Mouse (Mus musculus) testis, adult 2 months (tissue): ENCODE measurements around the gene Ets2. TPM values are rescaled to one million over a fixed set of nuclear protein-coding genes. Genes with fewer than 3 reads are reported as not detected.
A peak's percentile ranks its signal among the peaks of the same experiment; 100 is the strongest.
"Not testable (repeated sequence)": the region's sequence is repeated elsewhere in the genome, so short reads cannot be mapped to it uniquely, and the experiment has no call there.

Source experiments
- H3K27ac ChIP-seq: fragments of 200-500 bp; 2 replicates; pipeline ENCODE4 v1.5.1; 2012; ENCODE audit warnings: low read depth, low read length; ENCODE audit not compliant: control insufficient read depth, insufficient read depth
- H3K27me3 ChIP-seq: fragments of 200-500 bp; 2 replicates; pipeline ENCODE4 v1.6.1; 2012; ENCODE audit warnings: mild to moderate bottlenecking, low read length, moderate library complexity; ENCODE audit not compliant: control insufficient read depth, insufficient read depth
- H3K36me3 ChIP-seq: fragments of 200-500 bp; 2 replicates; pipeline ENCODE4 v1.6.1; 2012; ENCODE audit warnings: mild to moderate bottlenecking, low read length; ENCODE audit not compliant: control insufficient read depth, insufficient read depth
- H3K4me1 ChIP-seq: fragments of 200-500 bp; 2 replicates; pipeline ENCODE4 v1.6.1; 2012; ENCODE audit warnings: low read length; ENCODE audit not compliant: control insufficient read depth, insufficient read depth
- H3K4me3 ChIP-seq: fragments of 200-500 bp; 2 replicates; pipeline ENCODE4 v1.5.1; 2012; ENCODE audit warnings: low read depth, mild to moderate bottlenecking, low read length, moderate library complexity, mixed read lengths; ENCODE audit not compliant: control insufficient read depth
- CTCF ChIP-seq: fragments of 200-500 bp; IDR thresholded peaks from 2 replicates; pipeline ENCODE4 v1.5.1; 2012; ENCODE audit warnings: low read depth, mild to moderate bottlenecking, inconsistent platforms, low read length, moderate library complexity; ENCODE audit not compliant: control insufficient read depth, insufficient read depth, insufficient replicate concordance
- POLR2A ChIP-seq: fragments of 200-500 bp; IDR thresholded peaks from 2 replicates; pipeline ENCODE4 v1.6.1; 2012; ENCODE audit warnings: low read depth, mild to moderate bottlenecking, inconsistent platforms, low read length, moderate library complexity; ENCODE audit not compliant: control insufficient read depth
- polyA plus RNA-seq: library from polyadenylated mRNA; depleted of rRNA; stranded (reverse); fragments of >200 nt; gene quantifications from 2 replicates; pipeline ENCODE4 v1.2.3, GENCODE M21; 2012

The Ets2 gene
- polyA plus RNA-seq, 1 experiment: 1.0 TPM

GRCm38 (mm10) chr16:95702562-95703545 is 979 bp downstream of the Ets2 start:
- H3K36me3 ChIP-seq: no peaks in the 10 kb centered on the region
- peak overlapping the region; percentile 85 for H3K4me3 ChIP-seq
- no peak overlapping the region for H3K27ac ChIP-seq
- H3K4me1 ChIP-seq: peaks cover 5% of the 10 kb centered on the region
- no peaks in the 10 kb centered on the region for H3K27me3 ChIP-seq
- TF ChIP-seq CTCF (no peak), POLR2A (no peak)

DNA sequence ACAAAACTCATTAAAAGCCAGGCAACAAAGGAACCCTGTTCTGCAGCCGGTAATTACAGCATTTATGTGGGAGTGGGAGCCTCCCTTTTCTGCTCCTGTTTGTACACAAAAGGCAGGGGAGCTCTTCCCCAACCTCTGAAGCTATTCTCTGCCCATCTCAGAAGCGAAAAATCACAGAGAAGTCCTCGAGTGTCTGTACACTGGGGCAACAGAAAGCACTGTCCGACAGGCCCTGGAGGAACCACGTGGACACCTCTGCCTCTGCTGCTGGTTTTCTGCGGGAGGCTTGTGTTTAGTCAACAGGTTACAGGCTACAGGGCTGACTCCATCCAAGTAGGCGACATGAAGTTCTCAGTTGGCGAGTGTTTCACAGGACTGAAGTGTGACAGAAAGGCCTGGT is 2.1 kb downstream of the Ets2 start:
- H3K27ac ChIP-seq: no peak overlapping the region
- TF ChIP-seq CTCF (no peak), POLR2A (no peak)
- H3K27me3 ChIP-seq: no peaks in the 10 kb centered on the region
- peaks cover 5% of the 10 kb centered on the region for H3K4me1 ChIP-seq
- no peaks in the 10 kb centered on the region for H3K36me3 ChIP-seq
- no peak overlapping the region for H3K4me3 ChIP-seq

DNA sequence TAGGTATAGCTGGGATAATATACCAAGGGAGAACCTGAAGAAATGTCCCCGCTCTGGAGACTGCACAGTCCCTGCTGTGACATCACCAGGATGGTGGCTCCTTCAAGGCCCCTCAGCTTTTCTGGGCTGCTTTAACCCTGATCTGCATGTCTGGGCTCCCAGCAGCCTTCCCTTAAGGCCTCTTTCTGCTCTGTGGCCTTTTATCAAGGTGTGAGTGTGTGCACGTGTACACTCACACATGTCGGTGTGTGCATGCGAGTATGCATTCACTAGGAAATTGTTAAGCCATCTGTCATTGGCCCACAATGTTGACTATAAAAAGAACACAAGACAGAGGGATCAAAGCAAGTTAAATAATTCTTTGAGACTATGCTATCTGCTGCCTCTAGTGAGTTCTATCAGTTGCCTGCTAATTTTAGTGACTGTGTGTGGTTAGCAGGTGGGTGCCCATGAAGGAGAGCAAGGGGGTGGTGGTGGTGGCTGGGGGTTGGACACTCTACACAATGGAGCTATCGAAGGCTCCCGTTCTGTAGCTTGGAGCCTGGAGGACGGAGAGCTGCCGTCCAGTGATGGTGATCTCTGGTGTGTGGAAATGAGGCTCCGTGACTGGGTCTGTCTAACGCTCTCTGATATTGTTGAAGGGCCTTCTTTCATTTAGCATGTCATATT is 2.9 kb downstream of the Ets2 start:
- Histone ChIP-seq H3K4me1 (peaks cover 5% of the 10 kb centered on the region), H3K27ac (no peak overlapping the region), H3K27me3 (no peaks in the 10 kb centered on the region), H3K4me3 (no peak overlapping the region), H3K36me3 (no peaks in the 10 kb centered on the region)
- TF ChIP-seq POLR2A (no peak), CTCF (no peak)

DNA sequence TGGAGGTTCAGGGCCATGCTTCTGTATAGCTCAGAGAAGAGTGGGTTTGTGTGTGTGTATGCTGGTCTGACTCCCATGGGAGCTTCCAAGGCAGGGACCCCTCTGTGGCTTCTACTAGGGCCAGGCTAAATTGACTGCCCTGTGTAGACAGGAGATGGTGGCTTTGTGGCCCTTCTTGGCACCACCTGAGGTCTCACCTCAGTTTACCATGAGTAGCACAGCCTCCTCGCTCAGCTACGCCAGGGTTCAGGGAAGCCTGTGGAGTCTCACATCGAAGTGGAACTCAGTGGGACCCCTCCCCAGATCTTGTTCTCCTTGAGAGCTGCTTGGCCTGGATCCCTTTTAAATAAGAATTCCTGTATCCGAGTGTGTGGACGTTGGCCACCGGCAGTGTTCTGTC is 3.9 kb downstream of the Ets2 start:
- TF ChIP-seq CTCF: no peak
- TF ChIP-seq POLR2A: no peak
- no peaks in the 10 kb centered on the region for H3K36me3 ChIP-seq
- H3K27me3 ChIP-seq: no peaks in the 10 kb centered on the region
- H3K4me1 ChIP-seq: peaks cover 5% of the 10 kb centered on the region
- H3K27ac ChIP-seq: no peak overlapping the region
- H3K4me3 ChIP-seq: no peak overlapping the region

- TF ChIP-seq POLR2A: no peak
- no peak for TF ChIP-seq CTCF
Measured at GRCm38 (mm10) chr16:95708211-95709004, 6.5 kb downstream of the Ets2 start.

DNA sequence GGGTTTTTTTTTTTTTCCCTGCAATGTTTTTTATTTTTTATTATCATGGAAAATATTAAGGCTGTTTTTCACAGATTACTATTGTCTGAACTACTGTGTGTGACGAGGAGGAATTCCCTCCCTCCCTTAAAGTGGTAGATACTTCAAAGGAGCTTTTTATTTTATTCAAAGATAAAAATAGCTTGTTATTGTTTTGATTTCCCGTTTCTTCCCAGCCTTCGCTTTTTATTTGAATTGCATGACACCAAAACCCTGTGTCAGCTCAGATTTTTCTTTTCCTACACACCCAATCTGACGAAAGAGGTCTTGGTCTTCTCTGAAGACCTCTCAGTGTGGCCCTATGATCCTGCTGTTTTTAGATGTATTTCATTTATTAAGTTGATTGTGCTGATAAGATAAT is 7.3 kb downstream of the Ets2 start:
- Histone ChIP-seq H3K27ac (no peak overlapping the region), H3K4me3 (no peak overlapping the region), H3K36me3 (no peaks in the 10 kb centered on the region), H3K4me1 (no peaks in the 10 kb centered on the region), H3K27me3 (no peaks in the 10 kb centered on the region)
- TF ChIP-seq CTCF: no peak
- no peak for TF ChIP-seq POLR2A

More at GRCm38 (mm10) chr16:95708211-95709004, 6.5 kb downstream of the Ets2 start:
- H3K4me1 ChIP-seq: no peaks in the 10 kb centered on the region
- H3K4me3 ChIP-seq: no peak overlapping the region
- no peak overlapping the region for H3K27ac ChIP-seq
- H3K27me3 ChIP-seq: no peaks in the 10 kb centered on the region
- no peaks in the 10 kb centered on the region for H3K36me3 ChIP-seq

- TF ChIP-seq POLR2A (no peak), CTCF (no peak)
- Histone ChIP-seq H3K27ac (no peak overlapping the region), H3K4me1 (no peaks in the 10 kb centered on the region), H3K27me3 (no peaks in the 10 kb centered on the region), H3K4me3 (no peak overlapping the region), H3K36me3 (no peaks in the 10 kb centered on the region)
Measured at GRCm38 (mm10) chr16:95710129-95710528, 8.3 kb downstream of the Ets2 start.

- Histone ChIP-seq H3K36me3 (no peaks in the 10 kb centered on the region), H3K4me1 (no peaks in the 10 kb centered on the region)
- no peak for TF ChIP-seq CTCF
Measured at GRCm38 (mm10) chr16:95712121-95712520, 10.2 kb downstream of the Ets2 start.

DNA sequence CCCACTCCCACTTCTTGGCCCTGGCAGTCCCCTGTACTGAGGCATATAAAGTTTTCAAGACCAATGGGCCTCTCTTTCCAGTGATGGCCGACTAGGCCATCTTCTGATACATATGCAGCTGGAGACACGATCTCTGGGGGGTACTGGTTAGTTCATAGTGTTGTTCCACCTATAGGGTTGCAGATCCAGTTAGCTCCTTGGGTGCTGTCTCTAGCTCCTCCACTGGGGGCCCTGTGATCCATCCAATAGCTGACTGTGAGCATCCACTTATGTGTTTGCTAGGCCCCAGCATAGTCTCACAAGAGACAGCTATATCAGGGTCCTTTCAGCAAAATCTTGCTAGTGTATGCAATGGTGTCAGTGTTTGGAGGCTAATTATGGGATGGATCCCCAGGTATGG is 11.2 kb downstream of the Ets2 start:
- H3K4me1 ChIP-seq, H3K4me3 ChIP-seq, H3K27ac ChIP-seq, H3K36me3 ChIP-seq, H3K27me3 ChIP-seq: not testable (repeated sequence)

More at GRCm38 (mm10) chr16:95712121-95712520, 10.2 kb downstream of the Ets2 start:
- Histone ChIP-seq H3K4me3 (no peak overlapping the region), H3K27me3 (no peaks in the 10 kb centered on the region), H3K27ac (no peak overlapping the region)
